Mouse (Mus musculus) left cerebral cortex, adult 18-20 months (tissue): Measurements from ENCODE around the gene Vwc2l. TPM values are rescaled to one million over a fixed set of nuclear protein-coding genes. Genes with fewer than 3 reads are reported as not detected.

Source experiments
- DNase-seq, 2 experiments: peaks; one replicate each; pipeline ENCODE4 v3.0.0; 2021 to 2022; ENCODE audit warnings: low spot score in 2 of 2, mixed read lengths in 1 of 2
- total RNA-seq, 2 experiments: library from RNA; stranded (reverse); gene quantifications; 2 replicates each; pipeline ENCODE4 v1.2.3; 2021

Vwc2l gene
- total RNA-seq, 2 experiments from 2014 or later, result 9.2 to 10.7 TPM

- no peak for DNase-seq
Measured at GRCm38 (mm10) chr1:70907366-70907765, 181.9 kb downstream of the Vwc2l start.

GRCm38 (mm10) chr1:70911235-70911634 lies 185.7 kb downstream of the Vwc2l start:
- DNase-seq, result no peak

GRCm38 (mm10) chr1:70913071-70913470 lies 187.6 kb downstream of the Vwc2l start:
- no peak for DNase-seq

DNA sequence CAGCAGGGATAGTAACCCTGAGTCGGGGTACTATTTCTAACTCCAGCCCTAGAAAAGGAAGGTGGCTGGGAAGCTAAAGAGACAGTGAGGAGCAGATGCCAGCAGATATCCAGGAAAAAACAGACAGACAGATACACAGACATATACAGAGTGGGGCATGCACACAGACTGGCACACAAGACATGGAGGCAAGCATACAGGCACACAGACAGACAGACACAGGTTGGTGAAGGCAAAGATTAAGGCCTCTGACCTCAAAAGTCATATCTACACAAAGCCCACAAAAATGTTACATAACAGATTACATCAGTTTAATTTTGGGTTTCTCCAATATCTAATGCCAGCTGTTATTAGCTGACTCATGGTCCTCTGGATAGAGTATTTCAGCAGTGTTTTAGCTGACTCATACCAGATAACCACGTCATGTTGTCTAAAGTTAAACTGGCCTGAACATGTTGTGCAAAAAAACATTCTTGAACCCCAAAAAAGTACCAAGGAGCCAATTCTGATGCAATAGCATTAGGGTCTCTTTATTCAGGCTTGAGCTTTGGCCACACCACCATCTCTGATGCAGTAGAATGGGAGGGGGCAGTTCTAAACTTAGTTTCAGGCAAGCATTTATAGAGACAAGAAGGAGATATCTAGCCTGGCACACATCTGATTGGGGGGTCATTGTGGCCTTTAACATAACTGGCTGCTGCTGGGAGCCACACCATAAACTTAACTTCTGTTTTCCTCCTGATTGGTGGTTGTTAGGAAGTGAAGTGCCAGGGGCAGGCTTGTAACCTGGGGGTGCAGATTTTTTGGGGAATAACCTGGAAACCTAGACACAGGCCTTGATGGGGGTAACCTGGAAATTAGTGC lies 192.9 kb downstream of the Vwc2l start:
- DNase-seq, result no peak

GRCm38 (mm10) chr1:70933016-70933415 lies 207.5 kb downstream of the Vwc2l start:
- no peak for DNase-seq
